Mouse (Mus musculus) layer of hippocampus, adult 9-11 months (tissue): ENCODE measurements around the gene Trim45.
A peak's percentile ranks its signal among the peaks of the same experiment; 100 is the strongest.

ENCODE experiments used
- DNase-seq: peaks from one replicate; pipeline ENCODE4 v3.0.0; 2022

Gene Trim45

DNA sequence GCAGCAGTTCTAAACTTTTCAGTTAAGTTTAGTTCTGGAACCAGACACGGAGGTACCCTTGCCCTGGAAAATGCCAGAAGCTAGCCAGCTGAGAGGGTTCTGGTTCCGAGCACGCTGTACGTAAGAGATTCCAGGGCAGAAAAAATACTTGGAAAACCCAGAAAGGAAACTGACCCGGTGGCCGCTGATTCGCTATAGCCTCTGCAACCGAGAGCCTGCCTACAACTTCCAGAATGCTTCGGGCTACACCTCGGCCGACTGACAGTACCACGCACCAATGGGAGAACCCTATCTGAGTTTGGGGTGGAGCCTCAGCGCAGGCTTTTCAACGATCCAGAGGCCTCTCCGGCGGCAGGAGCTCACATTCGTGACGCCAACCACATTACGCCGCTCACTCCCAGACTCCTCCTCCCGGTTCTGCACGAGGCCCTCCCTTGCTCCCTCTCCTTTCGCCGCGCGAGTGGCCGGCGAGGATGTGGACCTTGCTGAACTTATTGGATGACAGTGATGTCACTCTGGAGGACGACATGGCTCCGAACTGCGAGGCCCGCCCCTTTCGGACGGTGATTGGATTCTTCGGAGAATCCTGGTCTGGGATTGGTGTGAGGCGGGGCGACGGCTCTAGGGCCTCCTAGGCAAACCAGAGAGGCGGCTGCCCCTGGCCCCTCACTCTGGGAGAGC is at the start of gene Trim45:
Gene Trim45 (plus strand): TSS at position 378 of the 681 bp plus-strand sequence.
- peak; percentile 100 for DNase-seq

DNA sequence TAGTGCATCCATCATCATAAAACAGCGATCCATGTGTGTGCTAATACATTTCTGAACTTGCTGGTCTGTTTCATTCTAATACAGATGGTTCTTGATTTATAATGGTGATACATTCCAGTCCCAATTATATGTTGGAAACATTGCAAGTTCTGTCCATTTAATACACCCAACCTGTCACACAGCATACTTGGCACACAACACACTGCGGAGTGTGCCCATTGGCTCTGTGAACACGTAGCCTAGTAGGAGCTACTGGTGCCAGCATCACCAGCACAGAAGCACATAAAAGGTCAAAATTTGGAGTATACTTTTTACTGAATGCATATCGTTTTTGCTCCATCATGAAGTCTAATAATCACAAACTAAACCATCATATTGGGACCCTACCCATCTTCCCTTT is 44.9 kb upstream of the Trim45 start:
- no peak for DNase-seq

DNA sequence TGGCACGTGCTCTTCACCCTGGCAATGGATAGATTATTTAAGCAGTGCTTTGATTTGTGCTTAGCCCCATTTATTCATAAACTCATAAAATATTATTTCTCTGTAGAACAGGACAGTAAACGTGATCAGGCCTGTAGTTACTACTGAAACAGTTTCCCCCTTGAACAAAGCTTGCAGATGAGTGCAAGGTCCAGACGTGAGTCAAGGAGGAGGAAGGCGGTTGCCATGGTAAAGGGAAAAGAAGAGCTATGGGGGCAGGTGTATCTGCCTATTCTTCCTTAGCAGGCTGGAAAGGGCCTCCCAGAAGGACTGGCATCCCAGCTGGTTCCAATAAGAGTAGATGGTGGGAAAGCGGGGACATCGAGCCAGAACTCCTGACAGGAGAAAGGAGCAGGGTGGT is 40.6 kb upstream of the Trim45 start:
- DNase-seq = no peak

DNA sequence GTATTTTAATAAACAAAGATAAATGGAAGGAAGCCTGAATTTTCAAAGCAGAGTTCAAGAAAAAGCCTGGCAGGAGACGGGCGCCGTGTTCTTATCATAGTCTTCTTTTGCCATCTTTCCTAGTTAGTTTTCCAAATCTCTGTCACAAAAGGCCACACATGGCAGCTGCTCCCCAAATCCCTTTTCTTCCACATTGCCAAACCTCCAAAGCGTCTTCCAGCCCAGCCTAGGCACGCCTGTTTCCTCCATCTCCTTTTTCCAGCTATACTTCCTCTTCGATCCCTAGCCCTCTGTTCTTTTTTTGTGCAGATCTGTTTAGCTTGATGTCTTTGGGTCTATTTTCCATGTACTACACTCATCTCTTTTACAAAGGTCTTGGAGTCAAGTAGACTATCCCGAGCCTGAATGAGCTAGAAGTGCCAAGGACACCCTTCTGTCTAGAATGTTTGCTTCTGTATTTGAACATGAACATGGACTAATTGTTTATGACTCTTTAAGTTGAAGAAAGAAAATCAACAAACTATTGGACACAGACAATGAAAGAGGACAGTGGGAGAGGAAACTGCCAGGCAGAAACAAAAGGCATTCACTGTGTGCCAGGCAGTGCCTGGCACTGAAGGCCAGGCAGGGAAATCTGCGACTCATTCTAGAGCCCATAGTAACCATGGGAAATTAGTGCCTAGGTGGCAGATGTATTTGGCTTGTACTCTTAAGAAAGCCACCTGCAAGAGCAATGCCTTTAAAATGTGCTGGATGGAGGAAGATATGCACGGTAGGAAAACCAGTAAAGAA is 40.0 kb upstream of the Trim45 start:
- peak; percentile 26 for DNase-seq

DNA sequence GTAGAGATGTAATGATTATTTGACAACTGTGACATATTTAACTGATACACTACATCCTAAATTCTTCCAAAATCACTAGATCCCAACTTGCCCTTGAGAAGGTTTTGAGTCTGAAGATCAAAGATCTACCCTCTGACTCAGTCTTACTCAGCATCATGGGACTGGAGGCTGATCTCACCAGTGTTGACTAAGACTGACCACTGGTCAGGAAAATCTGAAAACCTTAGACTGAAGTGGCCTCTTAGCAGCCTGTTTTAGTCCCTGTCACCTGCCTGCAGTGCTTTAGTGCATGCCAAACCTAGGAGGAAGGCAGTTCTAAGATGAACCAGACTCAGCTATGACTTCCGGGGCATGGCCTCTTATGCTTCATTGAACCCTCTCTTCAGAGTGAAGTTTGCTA is 32.8 kb upstream of the Trim45 start:
- no peak for DNase-seq

DNA sequence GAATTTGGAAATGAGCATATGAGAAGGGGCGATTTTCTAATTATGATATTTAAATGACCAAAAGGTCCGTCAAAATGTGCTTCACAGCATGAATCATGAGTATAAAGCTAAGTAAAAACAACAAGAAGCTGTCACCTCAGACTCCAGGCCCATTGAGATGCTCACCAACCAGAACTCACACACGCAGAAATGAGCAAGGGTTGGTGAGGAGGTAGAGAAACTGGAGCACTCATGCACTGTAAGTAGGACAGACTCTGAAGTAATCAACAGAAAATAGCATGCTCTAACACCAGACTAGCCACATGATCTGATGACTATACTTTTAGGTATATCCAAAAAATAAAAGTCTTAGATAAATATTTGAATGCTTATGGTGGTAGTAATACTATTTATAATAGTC is 31.6 kb upstream of the Trim45 start:
- no peak for DNase-seq

DNA sequence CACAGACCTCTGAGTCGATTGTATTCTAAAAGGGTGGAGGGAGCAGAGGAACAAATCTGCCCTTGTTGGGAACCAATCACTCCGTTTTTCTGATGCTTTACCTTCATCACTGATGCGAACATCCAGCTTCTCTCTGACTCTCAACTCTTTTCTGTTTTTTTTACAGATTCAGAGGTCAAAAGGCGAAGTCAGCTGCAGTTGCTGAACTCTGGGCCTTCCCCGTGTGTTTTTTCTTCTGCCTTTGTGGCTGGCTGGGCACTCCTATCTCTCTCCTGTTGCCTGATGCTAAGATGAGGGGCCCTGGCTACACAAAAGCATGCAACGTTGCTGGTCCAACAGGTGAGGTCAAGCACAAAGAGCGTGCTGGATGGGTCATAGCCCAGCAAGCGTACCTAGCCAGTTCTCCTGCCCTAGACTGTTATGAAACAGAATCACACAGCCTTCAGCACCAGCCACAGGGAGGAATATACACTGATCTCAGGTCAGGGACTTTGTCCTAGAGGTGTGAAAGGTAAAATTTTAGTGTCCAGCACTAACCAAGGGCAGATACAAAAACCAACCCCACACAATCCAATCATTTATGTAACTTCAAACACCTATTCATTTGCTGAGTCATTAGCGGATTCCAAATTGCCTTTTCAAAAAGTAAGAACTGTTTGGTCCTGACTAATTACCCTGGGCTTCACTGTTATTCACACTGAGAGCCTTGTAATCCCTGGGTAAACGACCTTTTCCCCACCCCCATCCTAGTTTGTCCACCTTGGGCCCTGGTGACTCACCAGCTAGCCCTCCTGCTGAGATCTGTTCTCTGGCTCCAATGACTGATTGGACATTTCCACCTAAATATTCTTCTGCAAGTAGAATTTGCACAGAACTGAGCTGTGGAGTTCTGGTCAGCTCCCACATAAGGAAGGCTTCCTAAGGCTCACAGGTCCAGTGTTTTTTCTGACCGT is 29.3 kb upstream of the Trim45 start:
- DNase-seq = no peak

DNA sequence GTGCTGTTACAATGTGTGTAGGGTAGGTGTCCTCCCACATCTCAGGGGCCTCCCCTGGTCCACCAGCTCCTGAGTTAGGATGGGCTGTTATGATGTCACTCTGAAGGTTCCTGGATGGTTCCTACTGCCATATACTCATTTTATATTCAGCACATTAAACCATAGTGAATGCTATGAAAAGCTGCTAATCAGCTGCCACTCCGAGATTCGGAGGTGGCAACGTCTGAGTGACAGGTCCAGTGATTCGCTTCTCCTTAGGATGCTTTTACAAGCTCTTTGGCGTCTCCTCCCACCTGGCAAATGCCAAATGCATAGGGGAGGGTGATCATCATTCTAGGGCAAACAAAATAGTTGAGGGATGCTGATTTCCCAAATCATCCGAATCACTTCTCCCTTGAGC is 26.5 kb upstream of the Trim45 start:
- no peak for DNase-seq

DNA sequence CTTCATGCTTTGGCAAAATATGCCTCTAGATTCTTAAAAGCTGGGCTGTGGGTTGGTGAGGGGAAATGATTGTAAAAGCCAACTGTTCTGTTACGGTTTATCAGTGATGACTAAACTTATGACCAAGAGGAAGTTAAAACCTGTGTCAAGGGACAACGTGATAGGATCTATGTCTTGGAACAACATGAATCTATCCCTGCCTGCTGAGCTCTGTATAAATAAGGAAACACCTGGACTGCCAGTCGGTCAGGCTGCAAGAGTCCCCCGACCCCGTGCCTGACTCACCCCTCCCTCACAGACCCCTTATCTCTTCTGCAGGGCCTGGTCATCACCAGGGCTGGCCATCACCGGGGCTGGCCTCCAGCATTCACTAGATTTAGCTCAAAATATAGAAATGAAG is 15.9 kb upstream of the Trim45 start:
- no peak for DNase-seq

DNA sequence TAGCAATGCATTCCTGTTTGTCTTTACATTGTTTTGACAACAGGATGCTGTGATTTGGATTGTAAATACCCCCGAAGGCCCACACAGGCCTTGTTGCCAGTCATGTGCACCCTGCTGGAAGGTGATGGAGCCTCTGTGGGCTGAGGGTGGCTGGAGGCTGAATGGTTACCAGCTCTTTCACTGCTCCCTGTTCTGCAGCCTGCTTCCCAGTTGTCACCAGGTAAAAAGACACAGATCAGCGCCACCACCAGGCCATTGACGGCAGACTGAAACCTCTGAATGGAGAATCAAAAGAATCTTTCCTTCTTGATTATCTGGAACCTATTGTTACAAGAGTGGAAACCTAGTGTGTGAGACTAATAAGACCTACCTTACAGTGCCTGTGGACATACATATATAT is 15.1 kb upstream of the Trim45 start:
- DNase-seq = no peak

DNA sequence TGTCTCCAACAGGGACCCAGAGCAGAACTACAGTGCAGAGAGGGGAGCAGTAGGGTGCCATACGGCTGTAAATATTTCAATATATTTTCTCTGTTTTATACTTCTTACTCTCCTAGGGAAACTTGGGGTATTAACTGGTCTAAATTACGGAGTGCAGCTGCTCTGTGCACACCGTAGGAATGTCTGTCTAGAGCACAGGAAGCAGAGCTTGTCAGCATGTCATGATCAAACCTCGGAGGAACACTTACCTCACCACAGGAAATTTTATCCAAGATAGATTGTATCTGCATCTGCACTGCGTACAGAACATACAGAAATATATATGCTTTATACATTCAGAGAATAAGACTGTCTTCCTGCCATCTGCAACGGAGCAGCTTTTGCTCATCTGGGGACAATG is 13.4 kb upstream of the Trim45 start:
- no peak for DNase-seq

DNA sequence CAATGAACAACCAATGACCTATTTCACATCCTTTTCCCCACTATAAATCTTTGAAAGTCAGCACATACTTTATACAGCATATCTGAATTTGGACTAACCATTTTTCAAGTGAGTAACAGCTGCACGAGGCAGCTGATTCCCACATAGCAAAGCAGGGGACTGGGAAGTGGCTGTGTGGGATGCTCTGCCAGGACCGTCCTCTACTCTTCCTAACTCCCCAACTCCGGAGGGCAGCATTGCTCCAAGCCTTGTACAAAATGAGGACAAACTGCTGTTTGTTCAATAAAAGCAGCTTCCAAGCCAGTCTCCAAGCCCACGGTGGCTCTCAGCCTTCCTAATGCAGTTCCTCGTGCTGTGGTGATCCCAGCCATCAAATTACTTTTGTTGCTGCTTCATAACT is 11.4 kb upstream of the Trim45 start:
- DNase-seq = no peak

DNA sequence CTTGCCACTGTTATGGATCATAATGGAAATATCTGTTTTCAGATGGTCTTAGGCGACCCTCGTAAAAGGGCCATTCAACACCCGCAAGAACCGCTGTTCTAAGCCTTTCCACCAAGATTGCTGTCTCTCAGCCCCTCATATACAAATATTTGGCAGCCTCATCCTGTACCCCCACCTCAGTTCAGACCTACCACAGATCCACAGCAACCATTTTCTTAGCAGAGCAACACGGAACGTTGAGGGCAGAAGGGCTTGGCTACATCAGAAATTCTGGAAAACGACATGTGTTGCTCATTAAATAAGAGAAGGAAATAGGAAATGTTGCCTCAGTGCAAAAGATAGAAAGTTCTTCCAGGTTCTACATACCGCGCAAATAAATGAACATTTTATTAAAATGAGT is 11.0 kb upstream of the Trim45 start:
- DNase-seq = no peak

DNA sequence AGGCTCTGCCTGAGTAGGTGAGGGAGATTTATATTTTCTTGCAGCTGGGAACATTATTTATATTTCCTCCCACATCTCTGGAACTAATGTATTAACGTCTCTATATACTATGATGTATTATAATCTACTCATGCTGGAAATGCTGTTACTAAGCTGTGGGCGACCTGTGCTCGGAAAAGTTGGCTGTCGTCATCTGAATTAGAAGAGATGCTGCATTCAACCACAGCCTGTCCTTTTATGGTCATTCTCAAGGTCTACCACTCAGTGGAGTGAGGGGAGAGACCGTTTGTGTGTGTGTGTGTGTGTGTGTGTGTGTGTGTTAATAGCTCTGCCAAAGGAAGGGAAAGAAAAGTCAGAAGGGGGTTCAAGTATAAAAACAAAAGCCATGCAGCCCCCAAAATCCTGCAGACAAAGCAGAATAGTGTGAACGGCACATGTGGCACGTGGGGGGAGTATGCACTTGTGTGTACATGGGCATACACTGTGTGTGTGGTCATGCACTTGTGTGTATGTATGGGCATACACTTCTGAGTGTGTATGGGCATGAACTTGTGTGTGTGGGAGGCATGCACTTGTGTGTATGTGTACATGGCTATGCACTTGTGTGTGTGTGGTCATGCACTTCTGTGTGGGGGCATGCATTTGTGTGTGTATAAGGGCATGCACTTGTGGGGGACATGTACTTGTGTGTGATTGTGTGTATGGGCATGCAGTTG is 10.3 kb upstream of the Trim45 start:
- no peak for DNase-seq

DNA sequence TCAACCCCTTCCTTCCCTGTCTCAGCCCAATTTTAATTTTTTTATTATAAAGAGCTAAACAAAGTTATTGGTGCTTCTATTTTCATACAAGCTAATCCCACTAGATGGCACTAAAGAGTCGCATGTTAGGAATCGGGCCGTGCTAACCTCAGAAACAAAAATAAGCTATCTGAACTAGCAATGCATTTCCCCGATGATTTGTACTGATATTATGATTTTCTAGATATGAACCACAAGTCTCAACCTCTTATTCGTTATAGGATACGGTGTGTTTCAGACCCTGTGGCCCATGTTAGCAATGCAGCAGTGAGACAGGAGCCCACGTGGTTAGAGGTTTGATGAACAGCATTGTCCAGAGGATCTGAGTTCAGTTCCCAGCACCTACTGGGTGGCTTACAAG is 5.2 kb upstream of the Trim45 start:
- no peak for DNase-seq

DNA sequence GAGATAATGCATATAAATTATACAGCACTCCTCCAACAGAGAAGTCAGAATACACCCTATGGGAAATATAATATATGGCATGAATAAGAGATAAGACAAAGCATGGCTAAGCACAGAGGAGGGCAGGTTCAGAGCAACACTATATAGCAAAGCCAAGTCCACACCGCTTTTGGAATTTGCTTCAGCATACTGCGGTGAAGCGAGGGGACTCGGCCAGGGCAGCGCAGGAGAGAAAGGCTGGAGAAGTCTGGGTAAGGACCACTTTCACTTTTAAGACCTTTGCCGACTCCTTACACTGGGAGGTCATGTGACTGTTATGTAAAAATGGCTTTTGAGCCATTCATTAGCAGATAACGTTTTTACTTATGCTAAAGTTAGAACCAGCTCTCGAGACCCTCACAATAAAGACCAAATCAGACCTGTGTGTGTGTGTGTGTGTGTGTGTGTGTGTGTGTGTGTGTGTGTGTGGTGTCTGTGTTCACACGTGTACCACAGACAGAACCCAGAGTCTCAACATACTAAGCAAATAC is 1.3 kb upstream of the Trim45 start:
- no peak for DNase-seq

DNA sequence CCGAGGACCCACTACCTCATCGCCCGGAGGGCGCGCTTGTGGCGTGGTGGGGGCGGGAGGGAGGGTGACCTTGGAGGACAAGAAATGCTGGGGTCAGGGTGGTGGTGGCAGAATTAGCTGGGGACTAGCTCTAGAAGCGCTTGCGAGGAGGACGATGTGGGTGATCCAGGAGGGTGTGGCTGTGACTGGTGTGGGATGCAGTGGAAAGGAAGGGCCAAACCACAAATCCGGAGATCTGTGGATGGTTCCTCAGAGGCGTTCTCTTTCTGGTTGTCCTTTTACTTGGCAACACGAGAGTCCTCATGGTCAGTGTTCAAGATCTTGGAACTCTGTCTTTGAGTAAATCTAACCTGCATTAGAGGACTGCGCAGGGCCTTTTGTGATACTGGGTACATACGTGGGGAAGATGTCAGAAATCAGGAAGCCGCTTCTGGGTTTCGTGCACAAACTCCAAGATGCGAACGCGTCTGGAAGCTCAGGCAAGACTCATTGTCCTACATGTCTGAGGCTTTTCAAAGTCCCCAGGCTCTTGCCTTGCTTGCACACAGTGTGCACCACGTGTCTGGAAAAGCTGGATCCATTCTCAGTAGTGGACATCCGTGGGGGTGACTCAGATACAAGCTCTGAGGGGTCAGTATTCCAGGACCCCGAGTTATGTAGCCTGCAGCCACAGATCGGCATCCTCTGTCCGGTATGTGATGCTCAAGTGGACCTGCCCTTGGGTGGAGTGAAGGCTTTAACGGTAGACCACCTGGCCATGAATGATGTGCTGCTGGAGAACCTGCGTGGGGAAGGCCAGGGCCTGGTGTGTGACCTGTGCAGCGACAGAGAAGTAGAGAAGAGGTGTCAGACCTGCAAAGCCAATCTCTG is 739 bp downstream of the Trim45 start:
- peak; percentile 13 for DNase-seq

DNA sequence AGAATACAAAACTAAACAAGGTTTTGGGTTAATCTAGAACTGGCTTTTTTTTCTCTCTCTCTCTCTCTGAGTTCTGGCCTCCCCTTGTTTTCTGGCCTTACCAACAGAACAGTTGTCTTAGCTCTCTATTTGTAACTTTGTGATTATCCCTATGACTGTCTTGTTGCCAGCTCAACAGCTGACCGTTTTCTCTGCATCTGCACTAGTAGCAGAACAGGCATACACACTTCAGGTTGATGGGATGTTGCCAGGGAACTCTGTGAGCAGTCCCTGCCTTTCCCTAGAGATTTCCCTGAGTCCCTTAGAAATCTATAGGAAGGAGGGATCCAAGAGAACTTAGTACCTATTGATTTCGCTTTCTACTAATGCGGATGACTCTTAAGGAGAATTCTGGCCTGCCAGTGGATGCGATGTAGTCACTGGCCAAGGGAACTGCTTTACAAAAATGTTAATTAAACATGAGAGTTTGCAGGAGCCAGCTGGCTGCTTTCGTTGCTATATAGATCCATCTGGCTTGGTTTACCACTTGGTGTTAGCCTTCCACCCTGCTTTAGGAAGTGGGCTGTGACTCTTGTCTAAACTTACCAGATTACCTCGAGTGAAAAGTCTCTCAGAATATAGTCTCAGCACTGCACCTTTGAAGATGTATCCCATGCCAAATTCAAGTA is 2.2 kb downstream of the Trim45 start:
- peak; percentile 34 for DNase-seq

DNA sequence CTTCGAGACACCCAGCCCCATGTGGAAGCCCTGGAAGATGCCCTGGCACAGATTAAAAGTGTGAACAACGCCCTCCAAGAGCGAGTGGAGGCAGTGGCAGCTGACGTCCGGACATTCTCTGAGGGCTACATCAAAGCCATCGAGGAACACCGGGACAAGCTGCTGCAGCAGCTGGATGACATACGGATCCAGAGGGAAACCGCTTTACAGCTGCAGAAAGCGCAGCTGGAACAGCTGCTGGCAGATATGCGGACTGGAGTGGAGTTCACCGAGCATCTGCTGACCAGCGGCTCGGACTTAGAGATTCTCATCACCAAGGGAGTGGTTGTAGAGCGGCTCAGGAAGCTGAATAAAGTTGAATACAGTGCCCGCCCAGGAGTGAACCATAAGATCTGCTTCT is 3.2 kb downstream of the Trim45 start:
- no peak for DNase-seq

DNA sequence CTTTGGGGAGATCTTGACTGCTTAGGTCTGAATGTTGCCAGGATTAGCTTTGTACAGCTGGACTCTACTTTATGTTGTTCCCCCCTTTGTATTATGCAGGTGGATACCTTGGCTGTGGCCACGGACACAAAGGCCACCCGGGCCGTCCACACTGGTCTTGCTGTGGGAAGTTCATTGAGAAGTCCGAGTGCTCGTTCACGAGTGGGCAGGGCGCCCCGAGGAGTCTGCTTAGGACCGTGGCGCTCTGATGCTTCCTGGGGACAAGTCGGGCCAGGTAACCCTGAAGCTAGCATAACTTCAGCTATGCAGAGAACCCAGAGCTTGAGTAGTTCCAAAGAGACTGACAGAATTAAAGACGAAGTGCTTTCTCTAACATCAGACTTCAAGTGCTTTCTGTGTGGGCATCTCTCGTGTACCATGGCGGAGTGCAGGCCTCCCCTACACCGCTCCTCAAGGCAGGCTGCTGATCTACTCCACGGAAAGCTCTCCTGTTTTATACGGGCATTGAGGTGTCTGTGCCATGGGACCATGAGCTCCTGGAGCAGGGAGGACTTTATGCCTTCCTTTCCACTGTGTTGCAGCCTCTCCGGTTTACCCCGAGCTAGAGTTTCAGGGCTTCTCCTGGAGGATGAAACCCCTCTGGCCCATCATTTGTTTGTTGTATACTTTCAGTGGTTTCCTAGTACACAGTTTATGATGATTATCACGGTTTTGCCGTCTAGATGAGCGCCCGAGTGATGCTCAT is 9.5 kb downstream of the Trim45 start:
- no peak for DNase-seq
